8 mouse cellular contexts compared by ENCODE assay signal in the genomic region with DNA sequence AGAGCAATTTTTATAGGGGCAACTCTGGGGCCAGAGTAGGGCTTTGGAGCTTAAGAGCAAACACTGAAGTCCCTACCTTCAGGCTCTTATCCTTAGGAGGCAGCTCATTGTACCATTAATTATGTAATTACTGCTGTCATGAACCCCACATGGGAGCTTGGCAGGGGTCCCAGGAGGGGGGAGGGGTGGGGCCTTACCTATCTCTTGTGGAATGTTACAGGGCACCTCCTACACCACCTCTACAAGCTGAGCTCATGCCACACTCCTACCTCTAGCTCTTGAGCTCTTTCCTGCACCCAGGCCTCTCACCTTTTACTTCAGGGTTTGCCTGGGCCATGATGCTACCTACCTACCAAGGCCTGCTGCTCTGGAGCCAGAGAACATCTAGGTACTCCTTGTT. TPM values are rescaled to one million over a fixed set of nuclear protein-coding genes. Genes with fewer than 3 reads are reported as not detected.
DNase-seq lines count a peak whose midpoint lies in the region; ATAC-seq lines count a peak whose summit lies in the region.

No protein-coding gene starts in this region.

- H3K9ac ChIP-seq in intestine, embryonic 15.5 days: no peak overlapping the region

- H3K36me3 ChIP-seq in intestine, embryonic 15.5 days: no peaks in the 10 kb centered on the region

- no peaks in the 10 kb centered on the region for H3K27me3 ChIP-seq in intestine, embryonic 15.5 days (replicated peaks)

- peaks cover 81% of the 10 kb centered on the region for H3K4me1 ChIP-seq in intestine, embryonic 15.5 days (replicated peaks)

- H3K9me3 ChIP-seq in intestine, embryonic 15.5 days: no peaks in the 10 kb centered on the region

- no peak overlapping the region for H3K4me3 ChIP-seq in intestine, embryonic 15.5 days (replicated peaks)

- 0 out of 2 replicates have a peak overlapping the region, but pooled peaks have one; percentile 87 for H3K27ac ChIP-seq in intestine, embryonic 15.5 days

- peak; percentile 95 for DNase-seq in heart, adult 11 months
- no peak for DNase-seq in heart, postnatal 10 days
- DNase-seq in cerebellum, postnatal 10 days: peak; percentile 68 to 69
- peak; percentile 90 for DNase-seq in lung, postnatal 36 days
- no peak for DNase-seq in right cerebral cortex, postnatal 4 days
- no peak for DNase-seq in gastrocnemius, postnatal 36 days
- DNase-seq in gastrocnemius, postnatal 14 days: no peak

- intact Hi-C loops in heart, postnatal 10 days (cut with DNase I): no loop called here
- intact Hi-C loops in gastrocnemius, postnatal 36 days (cut with DNase I): loop anchor here (5.0 kb wide), 1 partner anchor 71 kb away; a partner anchor contains a TSS
- intact Hi-C loops in gastrocnemius, postnatal 14 days (cut with DNase I; ENCODE audit: low total_unique reads): loop anchor here (5.0 kb wide), 1 partner anchor 36 kb away; no protein-coding TSS in a partner anchor

- H3K4me2 ChIP-seq in intestine, embryonic 15.5 days (replicated peaks): no peak overlapping the region

- 0 out of 2 replicates have a peak, but pooled peaks have one; percentile 13 for ATAC-seq in intestine, embryonic 15.5 days

RNA-seq across cellular contexts. Expression of a gene that starts 43.9 kb away (rescaled TPM):
- total RNA-seq in heart, postnatal 10 days (2021): 10 to 100 TPM; 40.2 to 42.6 TPM
- 89.5 and 108 TPM in 2 replicates for polyA plus RNA-seq in intestine, embryonic 15.5 days (2015; fragmentation: Nextera tagmentation; extraction: Ambion mirVana)
- 10 to 100 TPM; 18.4 to 21.0 TPM for total RNA-seq in gastrocnemius, postnatal 36 days (2021)
- 10 to 100 TPM; 20.9 to 24.5 TPM for total RNA-seq in gastrocnemius, postnatal 14 days (2021)

Comparison
In these comparisons a context has a peak if more than half of its experiments do, and no peak if none do; other contexts are left out.
1. DNase-seq: peak in heart, adult 11 months (single experiment), cerebellum, postnatal 10 days (2 of 2) and lung, postnatal 36 days (single experiment); none in heart, postnatal 10 days (0 of 2), right cerebral cortex, postnatal 4 days (single experiment), gastrocnemius, postnatal 36 days (0 of 2) and gastrocnemius, postnatal 14 days (single experiment).